Mouse (Mus musculus) liver, postnatal 0 days (tissue): ENCODE results near the gene Rps6ka5.

ENCODE experiments used
- CTCF ChIP-seq: sonication (generic); IDR thresholded peaks from 2 replicates; pipeline ENCODE4 v1.5.1; 2016; ENCODE audit warnings: antibody characterized with exemption, low read depth
- EP300 ChIP-seq: IDR thresholded peaks from 2 replicates; pipeline ENCODE4 v1.6.1; 2016; ENCODE audit warnings: antibody characterized with exemption, low read depth, mild to moderate bottlenecking

GRCm38 (mm10) chr12:100537091-100537490 lies 189.7 kb downstream of the Rps6ka5 start:
- TF ChIP-seq CTCF = no peak
- TF ChIP-seq EP300 = no peak
